Mouse (Mus musculus) small intestine, adult 2 months (tissue): ENCODE data around the gene Ctnna3.

Source experiments
- CTCF ChIP-seq: fragments of 200-500 bp; IDR thresholded peaks from 2 replicates; pipeline ENCODE4 v1.5.1; 2012; ENCODE audit warnings: low read depth, mild to moderate bottlenecking, control low read depth, inconsistent platforms, low read length, moderate library complexity, mixed read lengths; ENCODE audit not compliant: insufficient replicate concordance, insufficient read length; ENCODE audit errors: extremely low read depth
- POLR2A ChIP-seq: fragments of 200-500 bp; IDR thresholded peaks from 2 replicates; pipeline ENCODE4 v1.6.1; 2012; ENCODE audit warnings: low read depth, mild to moderate bottlenecking, control low read depth, inconsistent platforms, low read length, moderate library complexity

DNA sequence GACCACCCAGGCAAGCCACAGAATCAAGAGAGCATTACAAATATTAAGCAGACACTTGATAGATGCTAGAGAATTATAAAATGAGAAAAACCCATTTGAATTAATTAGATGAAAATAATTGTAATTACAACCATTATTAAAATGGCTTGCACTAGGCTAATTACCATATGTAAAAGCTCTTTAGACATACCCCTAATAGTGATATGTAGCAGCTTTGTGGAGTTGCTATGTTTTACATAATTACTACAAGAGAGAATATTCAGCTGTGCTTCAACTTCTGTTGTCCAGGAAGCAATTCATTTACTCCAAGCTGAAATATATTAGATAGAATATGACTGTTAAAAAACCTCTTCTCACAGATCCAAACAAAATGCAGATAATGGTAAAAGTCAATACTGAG is 1209.2 kb downstream of the Ctnna3 start:
- no peak for TF ChIP-seq CTCF
- no peak for TF ChIP-seq POLR2A
